Mouse (Mus musculus) liver, embryonic 14.5 days (tissue): Measurements from ENCODE around the gene Ankrd52.

Experiments used
- CTCF ChIP-seq: IDR thresholded peaks from 2 replicates; pipeline ENCODE4 v1.5.1; 2016; ENCODE audit warnings: antibody characterized with exemption, low read depth, control low read depth
- EP300 ChIP-seq: IDR thresholded peaks from 2 replicates; pipeline ENCODE4 v1.6.1; 2016; ENCODE audit warnings: antibody characterized with exemption, low read depth

GRCm38 (mm10) chr10:128442718-128443117 is 65.8 kb downstream of the Ankrd52 start:
- TF ChIP-seq EP300 (no peak), CTCF (no peak)
